Mouse (Mus musculus) bone marrow, adult 2 months (tissue): ENCODE results near the gene Slc27a1.
A peak's percentile ranks its signal among the peaks of the same experiment; 100 is the strongest.

Source experiments
- CTCF ChIP-seq: fragments of 200-500 bp; IDR thresholded peaks from 2 replicates; pipeline ENCODE4 v1.5.1; 2011; ENCODE audit warnings: low read length, control low read depth; ENCODE audit not compliant: control insufficient read depth, insufficient read depth
- POLR2A ChIP-seq: fragments of 200-500 bp; IDR thresholded peaks from 2 replicates; pipeline ENCODE4 v1.6.1; 2011; ENCODE audit warnings: low read depth, mild to moderate bottlenecking, control low read depth, low read length, borderline replicate concordance; ENCODE audit not compliant: control insufficient read depth

- TF ChIP-seq CTCF, result peak; percentile 95
- no peak for TF ChIP-seq POLR2A
Observed at GRCm38 (mm10) chr8:71561401-71561800, 7.3 kb upstream of the Slc27a1 start.
